Mouse (Mus musculus) neutrophil, adult 5-6 weeks (primary cell): ENCODE data around the gene Scgb1b3. TPM values are rescaled to one million over a fixed set of nuclear protein-coding genes. Genes with fewer than 3 reads are reported as not detected.

Experiments used
- ATAC-seq: fragments of 151-379, 151-347 bp; 2 replicates; pipeline ENCODE4 v1.8.0; 2017; ENCODE audit warnings: mild to moderate bottlenecking, moderate TSS enrichment; ENCODE audit not compliant: insufficient number of reproducible peaks, poor library complexity, low FRiP score, severe bottlenecking; ENCODE audit errors: extremely low read depth
- total RNA-seq: library from RNA; stranded (forward); fragments of 200-1000 nt; gene quantifications from 2 replicates; pipeline ENCODE4 v1.2.3, GENCODE M21; 2017

Gene Scgb1b3
- not detected in 2 replicates for total RNA-seq

GRCm38 (mm10) chr7:31375292-31375691, at the start of gene Scgb1b3:
Gene Scgb1b3 (plus strand): TSS chr7:31375592.
- no peak for ATAC-seq

- no peak for ATAC-seq
These were observed 13.3 kb upstream of the Scgb1b3 start, which contains the start of gene Scgb2b3 for GRCm38 (mm10) chr7:31362022-31362560. Gene Scgb2b3 (minus strand): TSS chr7:31362072.

Other genes starting within 250 kb of the Scgb1b3 start
- 2.0 TPM in 1 of 2 replicates, not detected in the other for gene Scn1b, start 248.6 kb upstream of the Scgb1b3 start, total RNA-seq
- 187 and 202 TPM in 2 replicates for gene Gramd1a, start 219.7 kb upstream of the Scgb1b3 start, total RNA-seq
- not detected in 2 replicates for gene Scgb2b2, start 85.1 kb upstream of the Scgb1b3 start, total RNA-seq
- gene Scgb1b2, start 83.8 kb upstream of the Scgb1b3 start, total RNA-seq: not detected in 2 replicates
- gene Scgb2b3, start 13.5 kb upstream of the Scgb1b3 start, total RNA-seq: not detected in 2 replicates